Mouse (Mus musculus) liver, adult 2 months (tissue): Measurements from ENCODE around the gene Olfr322.

Source experiments
- CTCF ChIP-seq: fragments of 200-500 bp; IDR thresholded peaks from 2 replicates; pipeline ENCODE4 v1.5.1; 2011; ENCODE audit warnings: low read depth, low read length, control low read depth
- POLR2A ChIP-seq: fragments of 200-500 bp; IDR thresholded peaks from 2 replicates; pipeline ENCODE4 v1.6.1; 2011; ENCODE audit warnings: low read length, control low read depth; ENCODE audit not compliant: insufficient read depth; ENCODE audit errors: extremely low read depth

- TF ChIP-seq POLR2A (no peak), CTCF (no peak)
These were observed 44.1 kb upstream of the Olfr322 start for GRCm38 (mm10) chr11:58614526-58614925.
